Mouse (Mus musculus) heart, postnatal 4 days (tissue): ENCODE measurements at regions not wholly inside any gene's neighbourhood (a gene's known extent, or its start where the extent isn't known, plus 50 kb on each side); places are given as distances from the start of the nearest gene placed in this dataset.

Source experiments
- DNase-seq: peaks from one replicate; pipeline ENCODE4 v3.0.0; 2021
- microRNA-seq, 2 experiments: library from miRNA; unstranded; fragments of <30 nt; microRNA quantifications; one replicate each; pipeline ENCODE4 v1.2.0; 2021 to 2022

- no peak for DNase-seq
These were observed 135.9 kb upstream of the Cr2 start for GRCm38 (mm10) chr1:195312426-195312825.

DNA sequence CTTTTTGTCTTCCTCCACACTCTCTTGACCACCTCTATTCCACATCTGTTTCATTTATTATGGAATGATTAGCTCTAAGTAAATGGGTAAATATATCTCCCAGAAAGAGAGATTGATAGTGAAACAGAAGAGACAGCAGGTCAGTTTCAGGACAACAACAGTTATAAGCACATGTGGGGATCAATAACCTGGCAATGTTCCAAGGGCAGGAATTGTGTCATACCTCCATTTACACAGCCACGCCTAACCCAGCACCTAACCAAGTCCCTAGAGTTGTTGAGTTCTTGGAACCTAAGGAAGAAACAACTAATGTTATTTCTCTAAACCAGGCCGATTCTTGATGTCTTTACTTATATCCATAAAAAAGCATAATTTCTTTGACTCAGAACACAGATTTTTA is 108.6 kb upstream of the Cr2 start:
- DNase-seq: no peak

GRCm38 (mm10) chr1:195241496-195241895 is 65.0 kb upstream of the Cr2 start:
- DNase-seq: peak; percentile 100

DNA sequence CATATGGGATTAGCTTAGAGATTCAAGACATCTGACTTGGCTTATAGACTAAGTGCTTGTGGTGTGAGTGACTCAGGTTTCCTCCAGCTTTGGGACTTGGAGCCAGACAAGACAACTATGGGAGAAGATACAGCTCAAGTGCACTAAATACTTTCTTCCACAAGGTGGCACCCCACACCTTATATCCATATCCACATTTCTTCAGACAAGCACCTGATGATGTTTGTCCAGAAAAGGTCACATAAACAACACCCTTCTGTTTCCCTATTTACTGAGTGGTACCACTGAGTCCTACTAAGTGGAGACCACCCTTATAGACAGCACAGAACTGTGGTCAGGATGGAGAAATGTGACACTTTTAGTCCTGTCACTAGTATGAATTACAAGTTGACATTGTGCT is 56.1 kb upstream of the Cr2 start:
- DNase-seq: peak; percentile 44

DNA sequence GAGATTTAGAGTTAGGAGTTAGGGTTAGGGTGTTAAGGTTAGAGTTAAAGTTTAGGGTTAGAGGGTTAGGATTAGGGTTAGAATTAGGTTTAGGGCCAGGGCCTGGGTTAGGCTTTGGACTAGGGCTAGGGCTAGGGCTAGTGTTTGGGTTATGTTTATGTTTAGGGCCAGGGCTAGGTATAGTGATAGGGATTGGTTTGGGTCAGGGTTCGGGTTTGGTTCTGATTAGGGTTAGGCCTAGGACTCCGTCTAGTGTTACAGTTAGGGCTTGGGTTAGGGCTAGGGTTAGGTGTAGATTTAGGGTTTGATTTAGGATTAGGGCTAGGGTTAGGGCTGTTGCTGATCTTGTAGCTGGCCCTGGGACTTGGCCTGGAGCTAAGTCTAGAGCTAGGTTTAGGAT is 50.5 kb upstream of the Cr2 start:
- DNase-seq: no peak

Small RNA genes lying in the stretch of these regions (microRNA-seq; reads per million reads assigned to microRNA genes)
- 0 reads per million in 2 experiments for gene Gm24802
